Mouse (Mus musculus) testis, adult 2 months (tissue): ENCODE results near the gene Gm37240.

Experiments
- CTCF ChIP-seq: fragments of 200-500 bp; IDR thresholded peaks from 2 replicates; pipeline ENCODE4 v1.5.1; 2012; ENCODE audit warnings: low read depth, mild to moderate bottlenecking, inconsistent platforms, low read length, moderate library complexity; ENCODE audit not compliant: control insufficient read depth, insufficient read depth, insufficient replicate concordance
- POLR2A ChIP-seq: fragments of 200-500 bp; IDR thresholded peaks from 2 replicates; pipeline ENCODE4 v1.6.1; 2012; ENCODE audit warnings: low read depth, mild to moderate bottlenecking, inconsistent platforms, low read length, moderate library complexity; ENCODE audit not compliant: control insufficient read depth

GRCm38 (mm10) chr3:85786501-85786900 lies 100.8 kb downstream of the Gm37240 start:
- TF ChIP-seq CTCF (no peak), POLR2A (no peak)
